Mouse (Mus musculus) intestine, embryonic 15.5 days (tissue): ENCODE measurements around the gene Slc4a8. TPM values are rescaled to one million over a fixed set of nuclear protein-coding genes. Genes with fewer than 3 reads are reported as not detected.
"Not testable (repeated sequence)": the region's sequence is repeated elsewhere in the genome, so short reads cannot be mapped to it uniquely, and the experiment has no call there.

Source experiments
- ATAC-seq: fragments of 200-750 bp; cut with Nextera tagmentation; 2 replicates; pipeline ENCODE4 v1.8.0; 2017; ENCODE audit warnings: moderate TSS enrichment, moderate library complexity
- H3K27ac ChIP-seq: fragments of 300-500 bp; sonication (generic); 2 replicates; pipeline ENCODE4 v1.5.1; 2015; ENCODE audit warnings: mild to moderate bottlenecking, inconsistent platforms
- H3K27me3 ChIP-seq: fragments of 300-500 bp; sonication (generic); replicated peaks from 2 replicates; pipeline ENCODE4 v1.6.1; 2015; ENCODE audit warnings: inconsistent platforms
- H3K36me3 ChIP-seq: fragments of 300-500 bp; sonication (generic); 2 replicates; pipeline ENCODE4 v1.6.1; 2015; ENCODE audit warnings: inconsistent platforms
- H3K4me1 ChIP-seq: fragments of 300-500 bp; sonication (generic); replicated peaks from 2 replicates; pipeline ENCODE4 v1.6.1; 2015; ENCODE audit warnings: inconsistent platforms
- H3K4me2 ChIP-seq: fragments of 300-500 bp; sonication (generic); replicated peaks from 2 replicates; pipeline ENCODE4 v1.6.1; 2015; ENCODE audit warnings: mild to moderate bottlenecking, inconsistent platforms
- H3K4me3 ChIP-seq: fragments of 300-500 bp; sonication (generic); replicated peaks from 2 replicates; pipeline ENCODE4 v1.5.1; 2015; ENCODE audit warnings: inconsistent platforms
- H3K9ac ChIP-seq: fragments of 300-500 bp; sonication (generic); 2 replicates; pipeline ENCODE4 v1.6.1; 2015; ENCODE audit warnings: inconsistent platforms
- H3K9me3 ChIP-seq: fragments of 300-500 bp; sonication (generic); 2 replicates; pipeline ENCODE4 v1.6.1; 2016; ENCODE audit warnings: inconsistent platforms
- WGBS: fragments of 180-500 bp; shearing (Covaris S2); methylation state at CpG from one replicate; pipeline ENCODE4 v1.1.7; 2015; 5-methylcytosine and 5-hydroxymethylcytosine counted together
- polyA plus RNA-seq: library from polyadenylated mRNA; unstranded; fragments of >200 nt; fragmentation: Nextera tagmentation; extraction: Ambion mirVana; gene quantifications from 2 replicates; pipeline ENCODE4 v1.2.1, GENCODE M21; 2015

Slc4a8 gene
- polyA plus RNA-seq, 1 experiment from 2014 or later = 5.0 TPM

DNA sequence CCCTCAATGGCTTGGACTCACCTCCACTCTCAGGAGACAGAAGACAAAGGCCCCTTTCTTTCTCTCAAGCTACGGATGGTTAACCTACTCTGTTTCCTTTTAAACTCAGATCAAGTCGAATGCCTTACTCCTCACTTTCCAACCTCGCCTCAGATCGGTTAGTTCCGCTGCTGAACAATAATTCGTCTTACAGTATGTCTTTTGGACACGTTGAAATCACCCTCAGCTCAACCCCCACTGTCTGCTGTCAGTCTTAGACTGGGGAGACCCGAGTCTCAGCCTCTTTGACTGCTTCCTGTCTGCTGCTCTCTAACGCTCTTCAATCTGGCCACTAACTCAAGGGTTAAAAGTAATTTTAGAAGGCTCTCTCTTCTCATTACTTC lies 520 bp upstream of the Slc4a8 start:
- Histone ChIP-seq H3K4me2 (peak overlapping the region; percentile 95), H3K9me3 (no peaks in the 10 kb centered on the region), H3K9ac (no peak overlapping the region), H3K4me1 (peaks cover 7% of the 10 kb centered on the region; the same call in 1 of the 2 replicates), H3K27ac (peak overlapping the region; percentile 55), H3K27me3 (peaks cover 4% of the 10 kb centered on the region; the same call in 1 of the 2 replicates), H3K4me3 (peak overlapping the region; percentile 68), H3K36me3 (no peaks in the 10 kb centered on the region)
- 20% methylated on average over 9 of the region's 9 CpGs for WGBS
- no peak for ATAC-seq

DNA sequence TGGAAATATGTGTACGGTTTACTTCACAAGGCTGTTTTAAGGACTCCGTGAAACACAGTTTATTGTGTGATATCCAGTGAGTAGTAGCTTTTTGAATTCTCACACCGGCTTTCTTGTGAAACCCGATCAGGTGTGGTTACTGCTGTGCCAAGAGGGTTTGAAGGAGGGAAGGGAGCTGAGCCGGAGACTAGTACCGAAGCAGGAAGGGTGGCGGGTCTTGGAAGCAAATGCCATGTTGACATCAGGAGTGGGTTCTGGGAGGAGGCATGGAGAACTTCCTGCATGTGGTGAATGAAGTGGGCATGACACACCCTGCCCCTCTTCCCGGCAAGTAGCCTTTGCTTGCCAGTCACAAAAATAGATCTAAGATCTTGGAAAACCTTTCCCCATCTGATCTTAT lies 1.1 kb downstream of the Slc4a8 start:
- 48% methylated on average over 8 of the region's 8 CpGs for WGBS
- Histone ChIP-seq H3K4me1 (peaks cover 7% of the 10 kb centered on the region; the same call in 1 of the 2 replicates), H3K27me3 (peaks cover 4% of the 10 kb centered on the region; the same call in 1 of the 2 replicates), H3K9me3 (no peaks in the 10 kb centered on the region), H3K9ac (no peak overlapping the region), H3K36me3 (no peaks in the 10 kb centered on the region), H3K4me2 (peak overlapping the region; percentile 95), H3K4me3 (0 out of 2 replicates have a peak overlapping the region, but pooled peaks have one; percentile 68), H3K27ac (no peak overlapping the region)
- ATAC-seq = no peak

DNA sequence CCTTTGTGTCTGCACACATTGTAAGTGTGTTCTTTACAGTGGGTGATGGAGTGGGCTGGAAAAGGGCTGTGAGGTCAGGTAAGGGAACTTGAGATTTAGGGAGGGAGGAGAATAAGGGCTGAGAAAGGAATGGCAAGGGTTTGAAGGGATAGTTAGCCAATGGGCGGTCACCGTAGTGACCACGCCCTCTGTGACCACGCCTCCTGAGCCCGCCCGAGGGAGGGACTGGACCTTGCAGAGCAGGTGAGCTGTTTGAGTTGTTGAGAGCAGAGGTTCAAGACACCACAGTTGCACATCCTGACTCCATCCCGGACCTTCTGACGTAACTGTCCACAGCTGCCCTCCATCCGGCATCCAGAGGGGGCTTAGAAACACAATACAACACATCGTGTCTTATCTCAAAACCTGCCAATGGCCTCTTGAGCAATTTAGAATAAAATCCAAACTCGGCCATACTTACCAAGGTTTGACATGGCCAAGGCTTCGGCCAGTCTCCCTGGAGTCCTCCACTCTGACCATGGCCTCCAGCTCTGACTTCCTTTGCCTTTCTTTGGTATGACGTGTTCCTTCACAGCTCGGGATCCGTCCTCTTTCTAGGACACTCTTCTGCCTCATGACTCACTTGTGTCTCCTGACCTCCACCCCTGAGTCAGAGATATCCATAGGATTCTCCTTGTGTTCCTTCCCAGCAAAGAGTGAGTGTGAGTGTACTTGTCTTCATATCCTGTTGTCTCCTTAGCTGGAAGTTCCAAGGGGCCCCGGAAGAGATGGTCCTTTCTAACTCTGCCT lies 2.8 kb downstream of the Slc4a8 start:
- Histone ChIP-seq H3K27me3 (peaks cover 4% of the 10 kb centered on the region; the same call in 1 of the 2 replicates), H3K4me1 (peaks cover 7% of the 10 kb centered on the region; the same call in 1 of the 2 replicates), H3K36me3 (no peaks in the 10 kb centered on the region), H3K4me3 (no peak overlapping the region), H3K27ac (no peak overlapping the region), H3K9me3 (no peaks in the 10 kb centered on the region), H3K4me2 (no peak overlapping the region), H3K9ac (no peak overlapping the region)
- ATAC-seq = no peak
- 84% methylated on average over 16 of the region's 16 CpGs for WGBS

DNA sequence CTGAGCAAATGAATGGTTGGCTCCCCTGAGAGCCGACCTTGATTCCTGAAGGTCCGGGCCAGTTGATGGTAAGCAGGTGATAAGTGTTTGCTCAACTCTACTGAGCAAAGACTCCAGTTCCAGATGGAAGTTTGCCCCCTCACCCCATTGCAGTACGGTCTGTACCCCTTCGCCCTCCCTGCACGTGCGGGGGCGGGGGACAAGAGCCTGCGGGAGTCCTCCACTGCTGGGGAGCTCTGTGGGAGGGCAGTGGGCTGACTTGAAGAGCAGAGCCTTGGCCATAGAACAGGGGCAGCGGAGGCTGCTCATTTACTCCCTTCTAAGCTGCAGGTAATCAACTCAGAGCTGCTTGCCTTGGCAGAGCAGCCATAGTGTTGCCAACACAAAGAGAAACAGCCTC lies 5.3 kb downstream of the Slc4a8 start:
- Histone ChIP-seq H3K36me3 (no peaks in the 10 kb centered on the region), H3K9ac (no peak overlapping the region), H3K9me3 (no peaks in the 10 kb centered on the region), H3K4me3 (no peak overlapping the region), H3K4me2 (no peak overlapping the region), H3K27me3 (peaks cover 4% of the 10 kb centered on the region; the same call in 1 of the 2 replicates), H3K27ac (no peak overlapping the region), H3K4me1 (0 out of 2 replicates have a peak, but pooled peaks cover 3% of the 10 kb centered on the region)
- 71% methylated on average over 9 of the region's 9 CpGs for WGBS
- no peak for ATAC-seq

DNA sequence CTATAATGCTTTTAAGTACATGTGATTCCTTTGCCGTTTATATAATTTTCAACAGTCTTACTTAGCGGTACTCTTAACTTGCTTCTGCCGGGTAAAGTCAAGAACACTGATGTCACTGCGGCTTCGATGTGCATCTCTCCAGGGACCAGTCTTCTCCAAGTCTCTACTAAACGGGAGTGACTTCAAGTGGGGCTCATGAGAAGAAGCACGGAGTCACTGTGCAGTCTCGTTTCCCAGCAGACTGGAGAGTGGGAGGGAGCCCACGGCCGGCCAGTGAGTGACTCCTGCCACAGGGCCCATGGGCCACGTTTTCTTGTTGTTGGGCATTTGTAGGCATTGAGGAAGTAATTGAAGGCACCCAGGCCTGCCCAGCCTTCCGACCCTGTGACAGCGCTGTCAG lies 6.3 kb downstream of the Slc4a8 start:
- H3K27me3 ChIP-seq = no peaks in the 10 kb centered on the region
- no peak overlapping the region for H3K4me2 ChIP-seq
- no peaks in the 10 kb centered on the region for H3K9me3 ChIP-seq
- WGBS = 83% methylated on average over 13 of the region's 13 CpGs
- ATAC-seq = no peak
- H3K36me3 ChIP-seq = no peaks in the 10 kb centered on the region
- no peak overlapping the region for H3K9ac ChIP-seq
- H3K27ac ChIP-seq = no peak overlapping the region
- no peaks in the 10 kb centered on the region for H3K4me1 ChIP-seq
- H3K4me3 ChIP-seq = no peak overlapping the region

DNA sequence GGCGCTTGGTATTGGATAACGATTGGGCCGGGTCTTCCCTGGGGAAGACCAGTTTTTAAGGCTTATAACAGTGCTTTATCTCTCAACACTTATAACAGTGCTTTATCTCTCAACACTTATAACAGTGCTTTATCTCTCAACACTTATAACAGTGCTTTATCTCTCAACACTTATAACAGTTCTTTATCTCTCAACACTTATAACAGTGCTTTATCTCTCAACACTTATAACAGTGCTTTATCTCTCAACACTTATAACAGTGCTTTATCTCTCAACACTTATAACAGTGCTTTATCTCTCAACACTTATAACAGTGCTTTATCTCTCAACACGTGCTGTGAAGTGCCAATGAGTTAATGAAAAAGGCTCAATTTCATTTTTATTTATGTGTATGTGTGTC lies 7.5 kb downstream of the Slc4a8 start:
- not testable (repeated sequence) for ATAC-seq, H3K4me2 ChIP-seq, H3K36me3 ChIP-seq, H3K9ac ChIP-seq, H3K27ac ChIP-seq, H3K4me1 ChIP-seq, H3K9me3 ChIP-seq, H3K27me3 ChIP-seq, H3K4me3 ChIP-seq
- WGBS = 79% methylated on average over 4 of the region's 4 CpGs

DNA sequence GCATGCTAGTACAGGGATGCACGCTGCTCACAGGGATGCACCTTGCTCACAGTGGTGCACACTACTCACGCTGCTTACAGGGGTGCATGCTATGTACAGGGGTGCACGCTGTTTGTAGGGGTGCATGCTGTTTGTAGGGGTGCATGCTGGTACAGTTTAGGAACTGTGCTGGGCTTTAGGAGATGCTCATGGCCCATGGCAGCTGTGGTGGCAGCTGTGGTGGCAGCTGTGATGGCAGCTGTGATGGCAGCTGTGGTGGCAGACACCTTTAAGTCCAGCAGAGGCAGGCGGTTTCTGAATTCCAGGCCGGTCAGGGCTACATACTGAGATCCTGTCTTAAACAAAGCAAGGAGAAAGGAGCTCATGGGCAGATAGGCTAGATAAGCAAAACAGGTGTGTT lies 8.8 kb downstream of the Slc4a8 start:
- 94% methylated on average over 5 of the region's 5 CpGs for WGBS
- H3K9ac ChIP-seq = no peak overlapping the region

DNA sequence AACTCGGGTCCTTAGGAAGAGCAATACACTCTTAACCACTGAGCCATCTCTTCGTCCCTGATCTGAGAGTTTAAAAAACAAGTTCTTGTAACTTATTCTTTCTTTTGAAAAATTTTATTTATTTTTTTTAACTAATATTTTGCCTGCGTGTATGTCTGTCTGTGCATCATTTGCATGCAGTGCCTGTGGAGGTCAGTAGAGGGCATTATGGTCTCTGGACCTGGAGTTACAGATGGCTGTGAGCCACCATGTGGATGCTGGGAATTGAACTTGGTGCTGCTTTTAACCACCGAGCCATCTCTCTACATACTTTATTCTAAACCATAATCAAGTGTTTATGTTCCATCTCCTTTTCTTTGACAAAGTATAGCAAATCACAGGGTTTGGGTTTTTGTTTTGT lies 11.1 kb downstream of the Slc4a8 start:
- Histone ChIP-seq H3K9me3 (no peaks in the 10 kb centered on the region), H3K36me3 (no peaks in the 10 kb centered on the region), H3K27ac (no peak overlapping the region), H3K4me3 (no peak overlapping the region), H3K27me3 (no peaks in the 10 kb centered on the region), H3K4me1 (peaks cover 22% of the 10 kb centered on the region), H3K4me2 (no peak overlapping the region), H3K9ac (no peak overlapping the region)
- no peak for ATAC-seq
- WGBS = 86% methylated on average over 4 of the region's 4 CpGs

More for the DNA sequence above, 8.8 kb downstream of the Slc4a8 start:
- H3K4me2 ChIP-seq = no peak overlapping the region
- no peak overlapping the region for H3K27ac ChIP-seq
- H3K36me3 ChIP-seq = no peaks in the 10 kb centered on the region
- ATAC-seq = no peak
- no peaks in the 10 kb centered on the region for H3K27me3 ChIP-seq
- H3K4me1 ChIP-seq = peaks cover 2% of the 10 kb centered on the region; the same call in 1 of the 2 replicates
- H3K9me3 ChIP-seq = no peaks in the 10 kb centered on the region
- no peak overlapping the region for H3K4me3 ChIP-seq

DNA sequence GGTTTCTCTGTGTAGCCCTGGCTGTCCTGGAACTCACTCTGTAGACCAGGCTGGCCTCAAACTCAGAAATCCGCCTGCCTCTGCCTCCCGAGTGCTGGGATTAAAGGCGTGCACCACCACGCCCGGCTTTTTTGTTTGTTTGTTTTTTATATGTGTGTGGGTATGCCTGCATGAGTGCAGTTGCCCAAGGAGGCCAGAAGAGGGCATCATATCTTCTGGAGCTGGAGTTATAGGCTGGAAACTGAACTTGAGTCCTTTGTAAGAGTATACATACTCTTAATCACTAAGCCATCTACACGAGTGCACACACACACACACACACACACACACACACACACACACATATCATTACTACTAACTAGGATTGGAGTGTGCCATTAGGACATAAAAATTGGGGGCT lies 12.3 kb downstream of the Slc4a8 start:
- ATAC-seq, H3K9ac ChIP-seq, H3K27ac ChIP-seq, H3K4me3 ChIP-seq, H3K9me3 ChIP-seq, H3K4me2 ChIP-seq, H3K36me3 ChIP-seq, H3K27me3 ChIP-seq: not testable (repeated sequence)
- 95% methylated on average over 6 of the region's 6 CpGs for WGBS
- peaks cover 28% of the 10 kb centered on the region for H3K4me1 ChIP-seq

DNA sequence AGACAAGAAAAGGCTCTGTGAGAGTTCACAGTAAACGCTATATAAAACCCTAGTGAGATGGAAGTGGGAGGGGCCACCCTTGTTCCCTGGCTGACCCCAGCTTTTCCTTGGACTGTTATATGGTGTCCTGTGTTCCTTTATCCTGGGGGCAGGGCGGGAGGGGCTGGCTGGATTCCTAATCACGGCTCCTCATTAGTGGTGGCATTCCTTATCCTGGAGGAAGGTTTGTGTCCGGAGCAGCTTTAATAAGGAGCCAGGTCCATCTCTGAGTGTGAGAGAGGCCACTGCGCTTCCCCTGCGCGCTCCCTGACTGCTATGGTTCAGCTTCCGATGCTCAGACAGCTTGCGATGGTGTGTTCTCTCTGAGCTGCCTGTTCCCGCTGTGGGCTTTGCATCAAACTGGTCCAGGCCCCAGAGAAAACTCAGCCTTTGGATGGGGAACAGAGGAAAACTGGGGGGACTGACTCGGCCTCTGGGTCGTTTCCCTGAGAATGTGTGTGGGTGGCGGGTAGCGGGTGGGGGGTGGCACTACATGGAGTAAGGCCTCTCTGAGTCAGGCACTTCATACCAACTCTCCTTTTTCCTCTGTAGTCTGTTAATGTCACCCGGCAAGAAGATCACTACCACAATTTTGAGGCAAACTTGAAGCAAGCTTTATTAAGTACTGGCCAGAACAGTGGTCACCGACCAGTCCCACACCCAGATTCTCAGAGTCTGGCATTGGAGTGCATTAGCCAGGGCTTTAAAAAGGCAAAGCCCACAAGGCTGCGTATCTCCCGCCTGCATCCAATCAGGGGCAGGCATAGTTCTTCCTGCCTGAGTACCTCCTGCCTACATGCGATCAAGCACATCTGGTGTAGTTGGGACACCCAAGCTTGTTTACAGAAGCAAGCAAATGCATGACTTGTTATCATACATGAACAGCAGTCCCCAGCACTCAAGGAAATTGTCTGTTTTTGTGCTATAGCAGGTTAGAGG lies 13.9 kb downstream of the Slc4a8 start:
- peaks cover 28% of the 10 kb centered on the region for H3K4me1 ChIP-seq
- no peak for ATAC-seq
- H3K36me3 ChIP-seq = no peaks in the 10 kb centered on the region
- no peak overlapping the region for H3K4me2 ChIP-seq
- H3K9ac ChIP-seq = no peak overlapping the region
- peak overlapping the region; percentile 58; the same call in 1 of the 2 replicates for H3K27ac ChIP-seq
- H3K27me3 ChIP-seq = no peaks in the 10 kb centered on the region
- H3K4me3 ChIP-seq = no peak overlapping the region
- H3K9me3 ChIP-seq = no peaks in the 10 kb centered on the region
- WGBS = 46% methylated on average over 19 of the region's 19 CpGs

DNA sequence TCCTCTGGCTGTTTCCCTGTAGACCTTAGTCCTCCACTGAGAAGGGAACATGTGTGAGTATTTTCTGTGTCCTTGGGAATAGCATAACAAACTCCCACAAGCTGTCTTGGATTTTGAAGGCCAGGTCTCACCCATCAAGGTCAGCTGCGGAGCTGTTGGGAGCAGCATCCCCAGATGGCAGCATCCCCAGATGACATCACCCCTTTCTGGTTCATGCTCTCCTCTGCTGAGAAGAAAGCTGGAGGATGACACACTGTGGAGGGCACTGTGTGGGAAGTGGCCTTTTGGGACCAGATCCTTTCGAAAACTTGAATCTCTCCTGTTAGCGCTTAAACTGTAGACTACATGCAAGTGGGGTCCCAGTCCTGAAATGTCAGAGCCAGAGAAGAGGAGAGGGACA lies 14.9 kb downstream of the Slc4a8 start:
- H3K27me3 ChIP-seq = no peaks in the 10 kb centered on the region
- H3K4me3 ChIP-seq = no peak overlapping the region
- peaks cover 28% of the 10 kb centered on the region for H3K4me1 ChIP-seq
- peak overlapping the region; percentile 61 for H3K27ac ChIP-seq
- no peaks in the 10 kb centered on the region for H3K9me3 ChIP-seq
- no peak overlapping the region for H3K9ac ChIP-seq
- no peak overlapping the region for H3K4me2 ChIP-seq
- H3K36me3 ChIP-seq = no peaks in the 10 kb centered on the region
- no peak for ATAC-seq
- WGBS = 85% methylated on average over 3 of the region's 3 CpGs
